Mouse (Mus musculus) thymus, postnatal 4 days (tissue): Measurements from ENCODE around the gene Tshz2.

Experiments
- DNase-seq: peaks from one replicate; pipeline ENCODE4 v3.0.0; 2021

Tshz2 gene

GRCm38 (mm10) chr2:170120139-170121027, 487.6 kb downstream of the Tshz2 start:
- DNase-seq: no peak
